Comparison of ENCODE assay signal across 33 mouse cellular contexts in genomic region chr3:30722461-30722860, GRCm38 (mm10). TPM values are rescaled to one million over a fixed set of nuclear protein-coding genes. Genes with fewer than 3 reads are reported as not detected.
DNase-seq lines count a peak whose midpoint lies in the region; TF ChIP-seq lines count a peak whose summit lies in the region.
"Had no signal": no experiment of that assay in that cellular context is flagged by ENCODE, and none has a peak within 500 bp of the region (broad histone marks: within the 10 kb centered on the region; RNA-seq: fewer than 3 reads in every experiment).

No protein-coding gene starts in this region.

- no peak overlapping the region for H3K4me2 ChIP-seq in CH12.LX (ENCODE audit: insufficient read depth, low read depth, poor library complexity, severe bottlenecking)
- H3K4me2 ChIP-seq: embryonic facial prominence, embryonic 15.5 days; forebrain, embryonic 13.5 days; heart, embryonic 11.5 days; hindbrain, embryonic 14.5 days; stomach, embryonic 15.5 days had no signal

- H3K4me1 ChIP-seq in CH12.LX (ENCODE audit: control insufficient read depth in 1 of 2, insufficient read depth in 2 of 2) (peaks cover 2 to 10% of the 10 kb centered on the region in 2 experiments; a peak in 2 of 4 replicates), ES-Bruce4 (ENCODE audit: control insufficient read depth, insufficient read depth, low read length) (peaks cover 7% of the 10 kb centered on the region)
- H3K4me1 ChIP-seq: embryonic facial prominence, embryonic 10.5 days; embryonic facial prominence, embryonic 15.5 days; forebrain, embryonic 13.5 days had no signal

- no peak for DNase-seq in layer of hippocampus, adult 2 months (ENCODE audit: low spot score in 2 of 2)
- no peak for DNase-seq in layer of hippocampus, postnatal 25 days (ENCODE audit: extremely low spot score in 1 of 2, low spot score in 1 of 2)
- DNase-seq in CH12.LX (ENCODE audit: extremely low read depth), result peak; percentile 14
- peak; percentile 56 for DNase-seq in ZHBTc4 (ENCODE audit: low read depth, low spot score)
- no peak for DNase-seq in gastrocnemius, postnatal 4 days (ENCODE audit: low spot score in 2 of 2)
- no peak for DNase-seq in urinary bladder, postnatal 36 days (ENCODE audit: low spot score in 2 of 2)
- DNase-seq: adrenal gland, postnatal 25 days; cerebellum, adult 2 months; heart, adult 18-20 months; heart, postnatal 4 days; kidney, adult 18-20 months; lung, adult 18-20 months; retina, postnatal 1 day; right cerebral cortex, postnatal 25 days; thymus, postnatal 14 days had no signal

- no peak for TF ChIP-seq EP300 in CH12.LX (IDR thresholded peaks at IDR 0.05; ENCODE audit: low read length)
- TF ChIP-seq EP300 in ES-Bruce4 (IDR thresholded peaks at IDR 0.05; ENCODE audit: insufficient read depth, low read depth, low read length), result no peak

- in situ Hi-C loops in CH12.LX (cut with MboI; ENCODE audit: low pct_ligation_motif_present, low pct_unique_long_range_greater_than_20kb, low sequenced_read_pairs), result no loop called here

- TF ChIP-seq POLR2A in CH12.LX (IDR thresholded peaks at IDR 0.05; ENCODE audit: low read depth, low read length), result no peak
- TF ChIP-seq POLR2A in ES-Bruce4 (IDR thresholded peaks at IDR 0.05; ENCODE audit: insufficient read depth, low read length), result no peak

- no peak; the same call in none of the 2 replicates for TF ChIP-seq RAD21 in CH12.LX (IDR thresholded peaks at IDR 0.05; ENCODE audit: low read depth, low read length)

- H3K4me3 ChIP-seq in layer of hippocampus, adult 2 months, result no peak overlapping the region
- H3K4me3 ChIP-seq in CH12.LX (replicated peaks in 1 of 3; ENCODE audit: low read depth in 2 of 3, low read length in 2 of 3, poor library complexity in 1 of 3) (no peak overlapping the region), ES-Bruce4 (ENCODE audit: low read depth, low read length) (no peak overlapping the region)
- H3K4me3 ChIP-seq: embryonic facial prominence, embryonic 10.5 days; embryonic facial prominence, embryonic 15.5 days; forebrain, embryonic 13.5 days; stomach, embryonic 15.5 days had no signal

- H3K9ac ChIP-seq in CH12.LX (ENCODE audit: insufficient read depth, low read depth) (no peak overlapping the region), ES-Bruce4 (ENCODE audit: low read depth, poor library complexity, severe bottlenecking) (no peak overlapping the region)
- H3K9ac ChIP-seq: embryonic facial prominence, embryonic 15.5 days; forebrain, embryonic 13.5 days; hindbrain, embryonic 14.5 days; stomach, embryonic 15.5 days had no signal

- H3K27me3 ChIP-seq in CH12.LX (replicated peaks) (no peaks in the 10 kb centered on the region), ES-Bruce4 (ENCODE audit: control insufficient read depth, insufficient read depth, low read length, poor library complexity, severe bottlenecking) (no peaks in the 10 kb centered on the region)
- H3K27me3 ChIP-seq: embryonic facial prominence, embryonic 15.5 days; forebrain, embryonic 13.5 days; stomach, embryonic 15.5 days had no signal

- no peaks in the 10 kb centered on the region for H3K79me2 ChIP-seq in CH12.LX (replicated peaks; ENCODE audit: control insufficient read depth, extremely low read depth, insufficient read depth, poor library complexity, severe bottlenecking)

- H3K36me3 ChIP-seq in CH12.LX (replicated peaks in 1 of 2; ENCODE audit: control insufficient read depth in 1 of 2, insufficient read depth in 1 of 2, low read length in 1 of 2) (no peaks in the 10 kb centered on the region), ES-Bruce4 (ENCODE audit: control insufficient read depth, insufficient read depth, low read length, poor library complexity, severe bottlenecking) (no peaks in the 10 kb centered on the region)
- H3K36me3 ChIP-seq: embryonic facial prominence, embryonic 10.5 days; embryonic facial prominence, embryonic 15.5 days; stomach, embryonic 15.5 days had no signal

- H3K27ac ChIP-seq in layer of hippocampus, adult 2 months, result no peak overlapping the region
- no peak overlapping the region for H3K27ac ChIP-seq in CH12.LX (ENCODE audit: insufficient read depth, low read depth)
- peak overlapping the region; percentile 9; the same call in 1 of the 2 replicates for H3K27ac ChIP-seq in ES-Bruce4 (ENCODE audit: insufficient read depth, low read length)
- H3K27ac ChIP-seq: embryonic facial prominence, embryonic 10.5 days; embryonic facial prominence, embryonic 15.5 days; forebrain, embryonic 13.5 days; hindbrain, embryonic 14.5 days; stomach, embryonic 15.5 days had no signal

- H3K9me3 ChIP-seq in CH12.LX (replicated peaks; ENCODE audit: low read length) (no peaks in the 10 kb centered on the region), ES-Bruce4 (replicated peaks; ENCODE audit: control insufficient read depth, insufficient read depth, low read length, poor library complexity, severe bottlenecking) (no peaks in the 10 kb centered on the region)
- H3K9me3 ChIP-seq: embryonic facial prominence, embryonic 10.5 days; embryonic facial prominence, embryonic 15.5 days; forebrain, embryonic 13.5 days; stomach, embryonic 15.5 days had no signal

- dilution Hi-C loops in CH12.LX (cut with MboI; ENCODE audit: extremely low pct_ligation_motif_present, extremely low pct_unique_long_range_greater_than_20kb, low sequenced_read_pairs), result no loop called here

- peak; percentile 27; the same call in 1 of the 2 replicates for TF ChIP-seq CTCF in layer of hippocampus, adult 2 months (conservative IDR thresholded peaks at IDR 0.05)
- TF ChIP-seq CTCF in CH12.LX (conservative IDR thresholded peaks at IDR 0.05 in 1 of 2, IDR thresholded peaks at IDR 0.05 in 1 of 2; ENCODE audit: low read depth in 2 of 2, low read length in 2 of 2) (peak in 1 of 2 experiments; percentile 27; a peak in 2 of 4 replicates), ES-Bruce4 (IDR thresholded peaks at IDR 0.05; ENCODE audit: low read depth, low read length) (peak; percentile 1)

TF ChIP-seq in CH12.LX, 34 proteins besides CTCF, POLR2A, EP300 and RAD21:
- TF ChIP-seq CHD2 (IDR thresholded peaks at IDR 0.05; ENCODE audit: low read length) (no peak), MAFK (IDR thresholded peaks at IDR 0.05; ENCODE audit: insufficient replicate concordance, low read length) (no peak), CHD1 (IDR thresholded peaks at IDR 0.05; ENCODE audit: low read depth, low read length) (no peak), JUND (conservative IDR thresholded peaks at IDR 0.05; ENCODE audit: low read depth, low read length) (no peak), E2F4 (IDR thresholded peaks at IDR 0.05; ENCODE audit: insufficient replicate concordance, low read depth, low read length) (no peak)

RNA-seq across cellular contexts. Expression of gene Lrrc31, which starts 22.8 kb away (rescaled TPM):
- total RNA-seq in layer of hippocampus, adult 2 months (2021), result not detected
- total RNA-seq in layer of hippocampus, postnatal 25 days (2021), result not detected
- not detected in 2 replicates for total RNA-seq in CH12.LX (2012; rRNA removed)
- total RNA-seq in CH12.LX (2014; rRNA removed), result not detected in 2 replicates
- polyA plus RNA-seq in CH12.LX (2012; ENCODE audit: insufficient read length, low read depth), result not detected in 2 replicates
- polyA plus RNA-seq in ES-Bruce4 (2011; ENCODE audit: insufficient read depth, insufficient read length, low read depth, missing spikeins), result 16.8 and 19.9 TPM in 2 replicates
- not detected for total RNA-seq in gastrocnemius, postnatal 4 days (2021)
- total RNA-seq: adrenal gland, postnatal 25 days; gastrocnemius, postnatal 14 days; left cerebral cortex, postnatal 10 days; liver, adult 2 months; monocyte, adult 5-6 weeks had no signal
- polyA plus RNA-seq: brain, embryonic 14.5 days; C2C12; cerebellum, adult 2 months; embryonic facial prominence, embryonic 10.5 days; forebrain, embryonic 13.5 days; heart, embryonic 11.5 days; hindbrain, embryonic 14.5 days; liver, adult 2 months; midbrain, embryonic 14.5 days; neural tube, embryonic 14.5 days had no signal

RNA-seq across cellular contexts. Expression of gene Samd7, which starts 23.6 kb away (rescaled TPM):
- not detected for total RNA-seq in layer of hippocampus, adult 2 months (2021)
- total RNA-seq in layer of hippocampus, postnatal 25 days (2021), result not detected
- total RNA-seq in CH12.LX (2012; rRNA removed) (not detected in 2 replicates), CH12.LX (2014; rRNA removed) (not detected in 2 replicates)
- polyA plus RNA-seq in CH12.LX (2012; ENCODE audit: insufficient read length, low read depth) (not detected in 2 replicates), ES-Bruce4 (2011; ENCODE audit: insufficient read depth, insufficient read length, low read depth, missing spikeins) (not detected in 2 replicates)
- 1 to 10 TPM; 1.8 to 2.1 TPM for total RNA-seq in gastrocnemius, postnatal 4 days (2021)
- total RNA-seq: adrenal gland, postnatal 25 days; heart, adult 18-20 months; heart, postnatal 4 days; left cerebral cortex, postnatal 10 days; liver, adult 2 months; monocyte, adult 5-6 weeks had no signal
- polyA plus RNA-seq: C2C12; embryonic facial prominence, embryonic 10.5 days; embryonic facial prominence, embryonic 15.5 days; forebrain, embryonic 13.5 days; heart, embryonic 11.5 days; heart, embryonic 16.5 days; hindbrain, embryonic 14.5 days; kidney, embryonic 16.5 days; limb, embryonic 11.5 days; liver, adult 2 months; midbrain, embryonic 14.5 days; neural tube, embryonic 14.5 days; stomach, embryonic 15.5 days had no signal

Comparison
In these comparisons a context has a peak if more than half of its experiments do, and no peak if none do; other contexts are left out.
1. DNase-seq: peak in CH12.LX (single experiment) and ZHBTc4 (single experiment); none in layer of hippocampus, adult 2 months (0 of 2), layer of hippocampus, postnatal 25 days (0 of 2), gastrocnemius, postnatal 4 days (0 of 2) and urinary bladder, postnatal 36 days (0 of 2).